Mouse (Mus musculus) T-helper 1 cell (primary cell): ENCODE data around the gene Top2b.

Experiments
- in situ Hi-C: fragments of 300-600 bp; cut with MboI, MseI; formaldehyde crosslinking; loops from one replicate; pipeline ENCODE4 v1.15.1; 2025; ENCODE audit warnings: high pct_unique_total_duplicates

Top2b gene

GRCm38 (mm10) chr14:16414163-16414562, 49.2 kb downstream of the Top2b start:
- in situ Hi-C loops, result loop anchor here (25.0 kb wide), 1 partner anchor 1652 kb away; no protein-coding TSS in a partner anchor

GRCm38 (mm10) chr14:16427569-16427968, 62.6 kb downstream of the Top2b start:
- in situ Hi-C loops, result no loop called here

GRCm38 (mm10) chr14:16431941-16432499, 67.0 kb downstream of the Top2b start:
- in situ Hi-C loops, result no loop called here

GRCm38 (mm10) chr14:16432550-16432949, 67.6 kb downstream of the Top2b start:
- in situ Hi-C loops, result no loop called here

DNA sequence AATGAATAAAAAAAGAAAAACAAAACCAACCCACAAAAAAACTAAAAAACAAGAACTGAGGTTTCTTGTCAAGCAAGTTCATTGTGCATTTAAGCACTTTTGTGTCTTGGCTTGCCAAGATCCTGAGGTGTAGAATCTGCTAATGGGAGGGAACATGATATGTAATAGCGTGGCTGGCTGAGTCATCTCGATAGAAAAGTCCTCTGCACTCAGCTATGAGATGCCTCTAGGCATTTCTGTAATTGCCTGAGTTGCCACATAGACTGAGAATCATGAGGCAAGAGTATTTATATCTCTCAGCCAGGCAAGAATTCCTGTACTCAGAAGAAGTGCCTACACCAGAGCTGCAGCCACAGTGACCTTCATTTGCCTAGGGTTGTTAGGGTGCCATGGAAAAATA, 68.2 kb downstream of the Top2b start:
- in situ Hi-C loops, result no loop called here

DNA sequence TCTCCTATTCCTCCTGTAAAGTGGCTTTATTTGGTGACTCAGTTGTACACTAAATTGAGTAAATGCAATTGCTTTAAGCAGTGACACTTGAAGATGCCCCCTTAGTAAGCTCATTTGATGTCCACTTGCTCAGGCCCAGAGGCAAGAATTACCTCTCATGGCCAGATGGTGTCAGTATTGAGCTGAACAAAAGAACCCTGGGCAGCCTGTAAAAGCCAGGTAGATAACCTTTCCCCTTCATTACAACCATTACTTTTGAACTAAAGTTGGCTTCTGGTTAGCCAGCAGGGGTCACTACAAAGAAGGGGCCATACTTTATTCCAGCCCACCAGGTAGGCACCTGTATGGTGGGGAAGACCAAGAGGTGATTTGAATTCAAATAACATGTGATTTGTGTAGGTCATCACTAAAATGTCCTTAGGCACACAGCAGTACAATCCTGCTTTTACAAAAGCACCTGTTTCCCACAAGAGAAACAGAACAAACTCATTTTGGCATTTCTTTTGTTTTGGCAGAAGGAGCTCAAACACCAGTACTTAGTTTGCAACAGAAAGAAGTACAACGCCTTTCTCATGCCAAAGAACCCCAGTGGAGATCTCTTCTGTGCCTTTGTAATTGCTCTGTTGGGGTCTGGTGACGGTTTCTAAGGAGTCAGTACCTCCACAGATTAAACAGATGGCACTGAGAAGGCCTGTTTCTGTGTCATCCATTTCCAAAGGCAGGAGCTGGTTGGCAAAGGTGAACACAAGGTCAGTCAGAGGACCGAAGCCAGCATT, 69.6 kb downstream of the Top2b start:
- in situ Hi-C loops, result loop anchor here (5.0 kb wide), 2 partner anchors 968 to 1758 kb away; no protein-coding TSS in a partner anchor

DNA sequence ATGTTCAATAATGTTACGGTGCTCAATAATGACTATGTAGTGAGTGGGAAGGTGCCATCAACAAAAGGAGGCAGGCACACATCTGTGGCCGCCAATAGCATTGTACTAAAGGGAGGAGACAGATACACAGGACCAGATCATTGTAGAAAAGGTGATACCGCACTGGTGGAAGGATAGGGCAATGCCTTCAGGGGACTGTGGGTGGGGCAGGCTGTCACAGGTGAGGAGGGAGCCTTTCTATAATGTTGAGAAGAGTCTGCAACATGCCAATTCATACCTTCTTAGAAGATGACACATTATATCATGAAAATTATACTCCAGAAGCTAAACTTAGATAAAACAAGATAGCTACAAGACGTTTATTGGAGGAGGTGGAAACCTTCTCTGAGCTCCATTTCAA, 72.4 kb downstream of the Top2b start:
- in situ Hi-C loops, result loop anchor here (5.0 kb wide), 2 partner anchors 965 to 1755 kb away; no protein-coding TSS in a partner anchor

- in situ Hi-C loops, result loop anchor here (5.0 to 10.0 kb wide), 3 partner anchors 963 to 1753 kb away; no protein-coding TSS in a partner anchor
Measured at GRCm38 (mm10) chr14:16439385-16440126, 74.6 kb downstream of the Top2b start.

- in situ Hi-C loops, result loop anchor here (10.0 kb wide), 1 partner anchor 1040 kb away; no protein-coding TSS in a partner anchor
Measured at GRCm38 (mm10) chr14:16444859-16445258, 79.9 kb downstream of the Top2b start.

DNA sequence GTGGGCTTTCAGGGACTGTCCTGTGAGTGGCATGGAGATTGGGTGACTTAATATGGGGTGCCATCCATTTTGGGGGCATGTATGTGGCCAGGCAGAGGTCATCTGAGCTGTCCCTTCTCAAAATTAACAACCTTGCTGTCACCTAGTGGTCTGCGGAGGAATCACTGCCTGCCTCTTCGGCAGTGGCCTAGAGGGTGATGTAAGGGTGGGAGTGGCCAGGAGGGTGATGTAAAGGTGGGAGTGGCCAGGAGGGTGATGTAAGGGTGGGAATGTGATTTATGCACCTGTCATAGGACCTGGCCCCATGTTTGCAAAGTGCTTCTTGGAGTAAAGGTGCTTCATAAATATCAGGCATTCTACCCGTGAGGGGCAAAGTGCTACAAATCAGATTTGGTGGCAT, 82.6 kb downstream of the Top2b start:
- in situ Hi-C loops, result loop anchor here (10.0 kb wide), 1 partner anchor 1043 kb away; no protein-coding TSS in a partner anchor

GRCm38 (mm10) chr14:16448269-16448987, 83.4 kb downstream of the Top2b start:
- in situ Hi-C loops, result loop anchor here (10.0 kb wide), 1 partner anchor 1044 kb away; no protein-coding TSS in a partner anchor

- in situ Hi-C loops, result loop anchor here (10.0 kb wide), 1 partner anchor 1514 kb away; no protein-coding TSS in a partner anchor
Measured at GRCm38 (mm10) chr14:16478606-16479323, 113.8 kb downstream of the Top2b start.

GRCm38 (mm10) chr14:16479521-16479920, 114.5 kb downstream of the Top2b start:
- in situ Hi-C loops, result loop anchor here (10.0 kb wide), 1 partner anchor 1515 kb away; no protein-coding TSS in a partner anchor

- in situ Hi-C loops, result no loop called here
Measured at GRCm38 (mm10) chr14:16480621-16481020, 115.6 kb downstream of the Top2b start.

DNA sequence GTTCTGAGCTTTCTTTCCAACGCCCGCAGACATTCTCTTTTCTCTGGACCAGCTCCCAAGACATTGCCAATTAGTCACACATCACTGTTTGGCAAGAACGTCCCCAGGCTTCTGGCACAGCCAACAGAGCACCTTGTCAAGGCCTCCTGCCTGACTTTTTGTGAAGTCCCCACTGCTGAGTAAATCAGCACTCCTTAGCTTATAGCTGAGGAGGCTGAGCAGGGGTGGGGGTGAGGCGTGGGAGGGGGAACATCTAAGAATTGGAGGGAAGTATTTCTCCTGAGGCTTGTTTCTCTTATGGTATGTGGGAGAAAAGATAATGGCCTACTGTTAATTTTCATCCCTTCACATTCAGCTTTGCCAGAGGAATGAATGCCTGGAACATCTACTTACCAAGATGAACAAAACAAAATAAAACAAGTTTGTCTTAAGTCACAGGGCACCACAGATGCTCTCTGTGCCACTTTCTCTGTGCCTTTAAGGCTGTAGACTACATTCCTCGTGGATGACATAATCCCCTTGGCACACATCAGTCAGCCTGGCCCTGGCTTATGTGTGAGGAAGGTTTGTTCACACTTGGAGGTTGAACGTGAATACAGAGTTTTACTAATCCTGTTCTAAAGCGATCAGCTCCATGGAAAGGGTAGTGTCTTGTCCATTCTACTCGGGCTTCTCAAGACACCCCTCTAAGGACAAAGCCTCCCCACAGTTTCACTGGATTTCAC, 118.8 kb downstream of the Top2b start:
- in situ Hi-C loops, result no loop called here
